Mouse (Mus musculus) spleen, postnatal 4 days (tissue): Measurements from ENCODE around the gene Smad9.
"Not testable (repeated sequence)": the region's sequence is repeated elsewhere in the genome, so short reads cannot be mapped to it uniquely, and the experiment has no call there.

Source experiments
- DNase-seq, 2 experiments: peaks; one replicate each; pipeline ENCODE4 v3.0.0; 2022; ENCODE audit warnings: low spot score in 2 of 2

The Smad9 gene

DNA sequence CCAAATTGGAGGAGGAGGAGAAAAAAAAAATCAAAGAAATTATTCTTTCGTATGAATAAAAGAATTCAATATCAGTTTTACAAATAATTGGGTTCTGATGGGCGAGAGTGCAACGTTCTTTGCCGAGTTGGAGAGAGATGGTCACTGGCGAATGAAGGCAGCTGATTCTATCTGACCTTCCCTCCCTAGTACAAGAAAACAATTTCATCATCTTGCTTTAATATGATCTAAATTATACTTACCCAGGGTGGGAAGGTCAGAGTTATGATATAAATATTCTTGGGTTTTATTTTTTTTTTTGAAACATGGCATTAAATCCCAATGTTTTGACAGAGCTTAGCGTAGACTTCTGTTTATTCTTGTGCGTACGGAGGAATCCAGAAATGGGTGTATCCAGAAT, 2.1 kb downstream of the Smad9 start:
- no peak for DNase-seq

GRCm38 (mm10) chr3:54759211-54759610, 3.8 kb downstream of the Smad9 start:
- no peak for DNase-seq

- DNase-seq: no peak
Observed at GRCm38 (mm10) chr3:54760321-54761115, 5.1 kb downstream of the Smad9 start.

GRCm38 (mm10) chr3:54761258-54761657, 5.9 kb downstream of the Smad9 start:
- DNase-seq: no peak

DNA sequence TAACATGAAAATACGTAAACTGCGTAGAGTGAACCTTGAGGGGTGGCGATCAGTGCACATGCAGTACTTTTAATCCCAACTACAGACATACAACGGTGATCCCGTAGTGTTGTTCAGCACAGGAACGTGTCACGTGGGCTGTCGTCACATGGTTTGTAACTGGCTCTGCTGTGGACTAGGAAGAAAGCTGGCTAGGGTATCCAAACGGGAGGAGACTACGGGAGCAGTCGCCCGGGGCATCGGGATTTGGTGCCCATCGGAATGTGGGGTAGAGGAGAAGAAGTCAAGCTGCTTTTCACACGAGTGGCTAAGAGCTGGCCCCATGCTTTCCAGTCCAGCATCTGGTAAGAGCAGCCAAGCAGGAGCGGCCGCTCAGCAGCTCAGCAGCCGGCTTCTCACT, 9.0 kb downstream of the Smad9 start:
- DNase-seq: no peak

GRCm38 (mm10) chr3:54765521-54765920, 10.1 kb downstream of the Smad9 start:
- DNase-seq: not testable (repeated sequence)

- no peak for DNase-seq
Observed at GRCm38 (mm10) chr3:54766034-54766433, 10.7 kb downstream of the Smad9 start.

DNA sequence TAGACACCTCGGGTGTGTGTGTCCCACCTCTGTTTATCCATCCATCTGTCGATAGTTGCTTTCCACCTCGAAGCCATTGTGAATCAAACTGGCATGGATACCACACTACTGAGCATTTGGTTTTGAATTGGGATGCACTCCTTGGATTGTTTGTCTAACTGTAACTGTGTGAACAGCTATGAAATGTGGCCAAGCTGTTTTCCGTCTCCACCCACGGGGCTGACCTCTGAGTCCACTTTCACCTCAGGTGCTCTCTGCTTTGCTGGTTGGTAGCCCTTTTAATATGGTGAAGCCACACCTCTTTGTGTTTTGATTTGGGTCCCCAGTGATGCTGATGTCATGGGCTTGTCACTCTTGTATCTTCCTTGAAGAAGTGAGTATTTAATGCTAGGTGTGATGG, 11.4 kb downstream of the Smad9 start:
- no peak for DNase-seq

GRCm38 (mm10) chr3:54768592-54768991, 13.2 kb downstream of the Smad9 start:
- no peak for DNase-seq

DNA sequence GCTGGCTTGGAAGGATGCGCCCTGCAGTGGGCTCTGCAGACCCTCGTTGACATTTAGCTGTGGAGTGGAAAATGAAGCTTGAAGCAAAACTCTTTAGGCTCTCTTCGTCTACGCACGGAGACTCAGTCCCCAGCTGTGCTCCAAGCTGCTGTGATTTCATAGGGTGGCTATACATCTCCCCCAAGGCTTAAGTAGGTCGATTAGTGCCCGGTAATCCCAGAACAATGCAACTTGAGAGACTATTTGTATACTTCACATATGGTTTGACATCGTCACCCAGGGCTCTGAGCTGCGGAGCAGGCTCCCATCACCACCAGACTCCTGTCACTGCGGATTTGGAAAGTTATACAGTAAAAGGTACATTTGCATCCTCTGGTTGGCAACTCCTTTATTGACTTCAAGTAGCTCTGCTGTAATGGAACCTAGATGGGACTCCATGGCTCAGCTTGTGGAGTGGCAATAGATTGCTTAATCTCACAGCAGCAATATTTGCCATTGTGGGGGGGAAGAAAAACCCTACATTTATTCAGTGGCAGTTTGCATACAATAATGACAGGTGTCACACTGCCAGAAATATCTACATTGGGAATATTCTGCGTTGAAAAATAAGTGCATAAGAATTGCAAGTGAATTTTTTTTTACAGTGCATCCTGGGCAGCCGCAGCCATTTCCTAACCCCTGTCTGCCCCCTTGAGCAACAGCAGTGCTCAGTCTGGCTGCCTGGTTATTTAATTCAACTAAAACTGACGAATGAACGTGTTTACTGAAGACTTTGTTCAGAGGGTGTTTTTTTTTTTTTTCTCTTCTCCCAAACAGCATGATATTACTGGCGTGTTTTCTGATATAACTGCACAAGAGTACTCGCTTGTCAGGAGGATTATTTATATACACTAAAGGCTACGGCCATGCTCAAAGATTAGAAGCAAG, 14.2 kb downstream of the Smad9 start:
- DNase-seq: no peak

GRCm38 (mm10) chr3:54773613-54774012, 18.2 kb downstream of the Smad9 start:
- DNase-seq: no peak

DNA sequence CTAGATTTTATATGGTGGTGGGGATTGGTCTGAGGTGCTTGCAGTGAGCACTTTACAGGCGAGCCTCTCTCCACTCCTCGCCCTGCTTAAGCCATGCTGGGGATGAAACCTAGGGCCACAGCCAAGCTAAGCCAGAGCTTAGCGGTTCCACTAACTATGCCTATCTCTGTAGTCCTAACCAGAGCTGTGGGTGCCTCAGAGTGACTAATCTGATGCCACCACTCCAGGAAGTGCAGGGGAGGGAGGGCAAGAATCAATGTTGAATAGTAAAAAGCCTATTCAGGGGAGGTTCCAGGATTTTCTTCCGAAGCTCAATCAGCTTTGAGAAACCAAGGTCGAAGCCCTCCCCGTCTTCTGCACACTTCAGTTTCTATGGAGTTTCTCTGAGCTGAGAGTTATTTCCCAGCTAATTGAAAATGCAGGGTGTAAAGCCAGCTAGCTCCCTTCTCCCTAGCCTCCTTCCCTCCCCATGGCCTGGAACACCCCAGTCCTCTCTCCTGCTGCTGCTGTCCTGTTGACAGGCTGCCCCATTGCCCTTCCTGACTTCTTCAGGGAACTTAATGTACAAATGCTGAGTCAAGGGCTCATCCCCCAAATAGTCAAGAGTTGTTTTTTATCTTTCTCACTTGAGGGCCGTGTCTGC, 20.7 kb downstream of the Smad9 start:
- no peak for DNase-seq

DNA sequence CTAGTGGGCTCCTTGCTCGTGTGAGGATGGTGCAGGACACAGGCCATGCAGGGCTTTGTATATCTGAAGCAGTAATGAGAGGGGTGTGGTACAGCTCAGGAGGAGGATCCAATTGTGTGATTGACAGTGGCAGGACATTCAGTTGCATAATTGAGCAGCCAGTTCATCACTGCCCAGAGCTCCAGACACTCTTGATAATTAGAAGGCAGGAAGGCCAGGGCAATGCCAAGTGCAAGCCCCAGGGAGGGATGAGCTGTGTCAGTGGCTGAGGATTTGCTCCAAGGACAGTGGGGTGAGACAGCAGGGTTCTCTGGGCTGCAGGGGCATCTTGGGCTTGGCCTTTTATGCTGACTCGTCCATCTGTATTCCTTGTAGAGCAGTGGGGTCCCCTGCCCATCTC, 35.2 kb downstream of the Smad9 start:
- no peak for DNase-seq

GRCm38 (mm10) chr3:54791822-54792677, 36.7 kb downstream of the Smad9 start:
- DNase-seq: no peak

GRCm38 (mm10) chr3:54793762-54794161, 38.4 kb downstream of the Smad9 start:
- DNase-seq: no peak

DNA sequence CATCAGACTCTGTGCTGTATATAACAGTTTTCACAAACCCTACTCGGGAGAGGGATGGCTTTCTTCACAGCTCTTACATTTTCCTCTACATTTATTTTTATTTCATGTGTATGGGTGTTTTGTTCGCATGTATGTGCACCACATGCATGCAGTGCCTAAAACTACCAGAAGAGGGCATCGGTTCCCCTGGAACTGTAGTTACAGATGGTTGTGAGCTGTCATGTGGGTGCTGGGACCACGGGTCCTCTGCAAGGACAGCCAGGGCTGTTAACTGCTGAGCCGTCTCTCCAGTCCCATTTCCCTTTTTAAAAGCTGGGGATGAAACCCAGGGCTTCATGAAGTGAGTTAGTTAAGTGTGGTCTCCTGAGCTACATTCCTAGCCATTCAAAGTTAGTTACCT, 40.0 kb downstream of the Smad9 start:
- no peak for DNase-seq

GRCm38 (mm10) chr3:54795806-54796205, 40.4 kb downstream of the Smad9 start:
- DNase-seq: no peak

GRCm38 (mm10) chr3:54797211-54797610, 41.8 kb downstream of the Smad9 start:
- DNase-seq: peak in 1 of 2 experiments; percentile 24

DNA sequence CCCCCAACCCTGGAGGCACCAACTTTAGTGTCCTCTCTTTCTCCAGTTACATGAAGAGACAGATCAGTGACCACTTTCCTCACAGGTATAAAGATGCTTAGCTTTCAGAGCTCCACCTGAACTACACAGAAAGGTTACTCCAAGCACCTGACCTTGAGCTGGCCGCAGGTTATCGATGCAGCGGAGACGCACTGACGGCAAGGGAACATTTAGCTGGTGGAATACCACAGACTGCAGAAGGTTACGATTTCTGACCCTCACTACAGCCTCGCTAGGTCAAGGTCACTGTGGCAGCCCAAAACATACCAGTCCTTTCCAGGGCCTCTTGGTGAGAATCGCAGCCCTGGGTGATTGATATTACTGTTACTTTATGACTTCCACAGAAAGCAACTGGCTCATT, 48.3 kb downstream of the Smad9 start:
- no peak for DNase-seq

DNA sequence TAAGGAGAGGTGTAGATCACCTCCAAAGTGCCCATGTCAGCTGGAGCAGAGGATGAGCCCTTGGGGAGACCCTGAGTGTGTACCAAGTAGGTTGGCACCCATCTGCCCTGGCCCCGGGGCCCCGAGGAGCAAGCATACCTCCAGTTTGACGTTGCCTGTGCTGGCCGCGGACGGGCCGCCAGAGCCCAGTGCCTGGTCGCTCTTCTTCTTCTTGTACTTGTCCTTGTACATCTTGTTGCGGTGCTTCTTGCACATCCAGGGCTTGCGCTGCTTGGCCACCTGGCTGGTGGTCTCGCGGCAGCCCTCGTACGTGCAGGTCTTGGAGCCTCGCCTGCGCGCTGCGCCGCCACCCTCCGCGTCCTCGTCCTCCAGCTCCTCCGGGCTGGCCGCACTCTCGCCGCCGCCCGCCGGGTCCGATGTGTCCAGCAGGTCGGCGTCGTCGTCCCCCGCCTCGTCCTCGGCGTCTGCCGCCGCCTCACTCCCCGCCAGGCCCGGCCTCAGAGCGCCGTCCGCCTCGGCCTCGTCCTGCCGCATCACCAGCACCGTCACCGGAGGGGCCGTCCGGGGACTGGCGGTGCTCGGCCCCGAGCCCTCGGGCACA, 51.8 kb downstream of the Smad9 start:
- no peak for DNase-seq

DNA sequence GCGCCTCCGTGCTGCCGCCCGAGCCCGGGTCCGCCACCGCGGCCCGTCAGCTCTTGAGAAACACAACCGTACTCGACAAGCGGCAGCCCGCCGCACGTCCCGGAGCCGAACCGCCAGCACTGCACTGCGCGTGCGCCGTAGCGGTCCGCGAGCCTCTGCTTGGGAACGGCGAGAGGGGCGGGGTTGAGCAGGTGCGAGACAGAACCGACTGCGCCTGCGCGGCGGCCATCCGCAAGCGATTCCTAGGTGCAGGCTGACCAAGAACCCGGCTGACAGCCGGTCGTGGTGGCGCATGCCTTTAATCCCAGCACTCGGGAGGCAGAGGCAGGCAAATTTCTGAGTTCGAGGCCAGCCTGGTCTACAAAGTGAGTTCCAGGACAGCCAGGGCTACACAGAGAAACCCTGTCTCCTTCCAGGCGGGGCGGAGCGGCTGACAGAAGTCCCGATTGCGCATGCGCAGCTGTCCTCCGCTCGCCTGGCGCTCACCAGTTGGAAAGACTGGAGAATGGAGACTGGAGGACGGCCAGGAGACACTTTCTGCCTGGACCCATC, 52.4 kb downstream of the Smad9 start, which contains the start of gene Rfxap:
Rfxap (minus strand) TSS at position 126 of the 552 bp plus-strand sequence.
- peak; percentile 95 to 99 for DNase-seq
